Mouse (Mus musculus): ENCODE data around the gene Tmprss2.
"Not testable (repeated sequence)": the region's sequence is repeated elsewhere in the genome, so short reads cannot be mapped to it uniquely, and the experiment has no call there.

Tmprss2 gene

GRCm38 (mm10) chr16:97582876-97583275, 28.1 kb downstream of the Tmprss2 start:
- DNase-seq = not testable (repeated sequence)

DNA sequence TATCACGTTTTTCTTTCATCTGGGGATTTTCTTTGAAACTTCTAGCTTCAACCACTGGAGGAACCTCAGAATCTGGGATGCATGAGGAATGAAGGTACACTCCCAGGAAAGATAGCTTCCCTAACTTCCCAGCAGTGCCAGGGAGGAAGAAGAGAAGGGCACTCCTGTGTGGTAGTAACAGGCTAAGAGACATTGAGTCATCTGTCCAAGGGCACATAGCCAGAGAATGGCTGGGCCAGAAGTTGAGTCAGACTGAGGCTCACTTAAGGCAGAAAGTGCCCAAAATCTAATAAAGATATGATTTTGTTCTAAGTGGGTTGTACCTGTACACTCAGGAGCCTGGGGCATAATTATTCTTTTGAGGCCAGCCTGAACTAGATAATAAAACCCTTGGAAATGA, 41.6 kb downstream of the Tmprss2 start:
- DNase-seq = no peak

DNA sequence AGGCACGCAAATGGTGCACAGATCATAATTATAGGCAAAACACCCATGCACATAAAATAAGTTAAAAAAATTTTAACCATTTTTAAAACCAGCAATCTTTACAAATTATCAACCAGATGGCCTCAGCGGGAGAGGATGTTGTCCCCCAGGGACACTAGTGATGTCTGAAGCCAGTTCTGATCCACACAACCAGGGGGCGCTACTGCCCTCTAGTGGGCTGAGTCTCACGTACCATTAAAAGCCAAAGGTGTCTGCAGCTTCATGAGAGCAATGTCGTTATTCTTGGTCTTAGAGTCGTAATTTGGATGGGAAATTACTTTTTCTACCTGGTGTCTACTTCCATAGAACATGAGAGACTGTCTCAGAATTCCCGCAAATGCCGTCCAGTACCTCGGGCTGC, 42.3 kb downstream of the Tmprss2 start:
- DNase-seq = peak; percentile 71 to 74

DNA sequence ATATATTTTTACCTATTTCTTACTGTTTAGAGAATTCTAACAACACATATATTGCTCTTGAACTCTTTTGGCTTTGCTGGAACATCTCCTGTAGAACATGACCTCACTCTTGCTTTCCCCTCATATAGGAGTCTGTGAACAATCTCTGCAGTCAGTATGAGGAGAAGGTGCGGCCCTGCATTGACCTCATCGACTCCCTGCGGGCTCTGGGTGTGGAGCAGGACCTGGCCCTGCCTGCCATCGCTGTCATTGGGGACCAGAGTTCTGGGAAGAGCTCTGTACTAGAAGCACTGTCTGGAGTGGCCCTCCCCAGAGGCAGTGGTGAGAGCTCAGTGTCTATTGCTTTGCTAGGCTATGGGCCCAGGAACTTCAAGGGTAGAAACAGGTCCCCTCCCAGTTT, 66.7 kb downstream of the Tmprss2 start:
- no peak for DNase-seq

DNA sequence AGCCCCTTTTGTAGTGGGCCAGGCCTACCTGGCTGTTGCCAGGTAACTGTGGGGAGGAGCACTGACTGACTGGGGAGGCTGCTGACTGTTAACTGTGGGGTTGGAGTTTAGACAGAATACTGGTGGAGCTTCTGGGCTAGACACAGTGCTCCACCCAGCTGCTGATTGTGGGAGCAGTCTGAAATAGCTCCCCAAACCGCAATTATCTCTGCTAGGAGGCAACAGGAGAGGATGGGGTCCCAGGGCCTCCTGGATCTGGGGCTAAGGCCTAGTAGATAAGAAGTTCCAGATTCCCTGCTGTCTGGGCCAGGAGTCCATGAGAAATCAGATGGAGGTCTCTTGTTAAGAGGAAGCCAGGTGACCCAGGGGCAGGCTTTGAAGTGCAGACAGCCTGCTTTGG, 74.1 kb downstream of the Tmprss2 start:
- no peak for DNase-seq

DNA sequence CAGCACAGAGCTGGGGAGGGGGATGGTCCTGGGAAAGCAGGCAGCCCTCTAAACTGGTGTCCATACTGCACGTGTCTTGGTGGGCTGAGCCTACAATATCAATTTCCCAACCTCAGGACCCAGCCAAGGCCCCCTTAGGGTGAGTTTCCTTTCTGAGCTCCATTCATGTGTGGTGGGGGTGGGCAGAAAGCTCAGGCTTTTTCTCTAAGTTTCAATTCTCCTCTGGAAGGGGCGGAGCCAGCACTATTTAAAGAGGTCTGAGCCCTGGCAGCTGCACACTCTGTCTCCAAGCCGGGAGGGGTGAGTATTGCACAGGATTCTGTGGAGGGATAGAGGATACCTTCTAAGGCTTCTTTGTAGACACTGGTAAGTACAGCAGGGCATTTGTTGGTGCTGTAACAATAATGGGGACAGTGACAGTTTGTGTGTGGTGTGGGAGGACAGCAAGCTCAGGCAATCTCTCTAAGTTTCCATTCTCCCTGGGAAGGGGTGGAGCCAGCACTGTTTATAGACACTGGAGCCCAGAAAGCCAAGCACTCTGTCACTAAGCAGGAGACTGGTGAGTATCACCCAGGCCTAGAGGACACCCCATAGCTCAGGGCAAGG, 75.1 kb downstream of the Tmprss2 start:
- peak; percentile 26 to 44 for DNase-seq

GRCm38 (mm10) chr16:97534876-97535461, 76.0 kb downstream of the Tmprss2 start:
- DNase-seq = peak; percentile 25 to 40

- peak; percentile 42 to 51 for DNase-seq
Observed at GRCm38 (mm10) chr16:97534448-97534847, 76.5 kb downstream of the Tmprss2 start.

DNA sequence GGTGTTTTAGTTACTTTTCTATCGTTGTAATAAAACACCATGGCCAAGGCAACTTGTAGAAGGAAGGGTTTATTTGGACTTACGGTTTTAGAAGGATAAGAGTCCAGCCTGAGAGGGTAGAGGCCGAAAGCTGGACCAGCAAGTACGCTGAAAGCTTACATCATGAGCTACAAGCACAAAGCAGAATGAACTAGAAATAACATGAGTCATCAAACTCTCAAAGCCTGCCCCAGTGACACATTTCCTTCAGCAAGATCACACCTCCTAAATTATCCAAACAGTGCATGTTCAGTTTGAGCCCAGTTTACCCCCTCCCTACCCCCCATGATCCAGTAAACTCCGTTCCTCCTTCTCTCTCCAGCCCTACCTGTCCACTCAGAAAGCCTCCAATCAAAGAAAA, 77.2 kb downstream of the Tmprss2 start:
- DNase-seq = no peak

DNA sequence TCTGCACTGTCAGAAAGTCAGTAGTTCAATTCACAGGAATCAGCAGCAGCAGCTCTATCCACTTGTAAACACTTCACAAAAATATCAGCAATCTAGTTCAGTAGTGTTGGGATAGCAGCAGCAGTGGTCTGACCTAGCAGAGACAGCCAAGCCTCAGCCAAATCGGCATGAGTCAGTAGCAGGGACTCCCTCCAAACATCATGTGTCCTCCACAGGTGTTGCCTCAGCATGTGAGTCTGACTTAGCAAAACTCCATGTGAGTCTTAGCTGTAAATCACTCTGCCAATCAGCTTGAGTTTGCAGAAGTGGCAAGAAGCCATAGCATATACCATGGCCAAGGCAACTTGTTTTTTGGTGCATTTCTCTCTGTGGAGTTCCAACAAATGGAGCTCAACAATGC, 77.9 kb downstream of the Tmprss2 start:
- no peak for DNase-seq

- DNase-seq = no peak
Observed at GRCm38 (mm10) chr16:97529241-97529640, 81.8 kb downstream of the Tmprss2 start.

- peak; percentile 72 to 78 for DNase-seq
Observed at GRCm38 (mm10) chr16:97523024-97523423, 88.0 kb downstream of the Tmprss2 start.

GRCm38 (mm10) chr16:97521983-97522382, 89.0 kb downstream of the Tmprss2 start:
- no peak for DNase-seq

GRCm38 (mm10) chr16:97516341-97516740, 94.7 kb downstream of the Tmprss2 start:
- DNase-seq = no peak
